Mouse (Mus musculus) heart, adult 2 months (tissue): ENCODE measurements around the gene Twist1. TPM values are rescaled to one million over a fixed set of nuclear protein-coding genes. Genes with fewer than 3 reads are reported as not detected.

Source experiments
- DNase-seq, 2 experiments: peaks; one replicate each; pipeline ENCODE4 v3.0.0; 2021
- H3K27ac ChIP-seq: fragments of 200-600 bp; 2 replicates; pipeline ENCODE4 v1.8.1; 2022
- H3K27me3 ChIP-seq: fragments of 200-500 bp; 2 replicates; pipeline ENCODE4 v1.6.1; 2012; ENCODE audit warnings: mild to moderate bottlenecking, low read length, inconsistent platforms, mixed read lengths; ENCODE audit not compliant: control insufficient read depth, insufficient read depth
- H3K36me3 ChIP-seq: fragments of 200-500 bp; 2 replicates; pipeline ENCODE4 v1.6.1; 2012; ENCODE audit warnings: low read length, inconsistent platforms; ENCODE audit not compliant: control insufficient read depth, insufficient read depth
- H3K4me1 ChIP-seq: fragments of 200-500 bp; 2 replicates; pipeline ENCODE4 v1.6.1; 2011; ENCODE audit warnings: low read length; ENCODE audit not compliant: control insufficient read depth, insufficient read depth
- H3K4me3 ChIP-seq: fragments of 200-600 bp; 2 replicates; pipeline ENCODE4 v1.8.1; 2022
- H3K79me2 ChIP-seq: fragments of 200-500 bp; replicated peaks from 2 replicates; pipeline ENCODE4 v1.6.1; 2012; ENCODE audit warnings: mild to moderate bottlenecking, inconsistent platforms, low read length, moderate library complexity, mixed read lengths; ENCODE audit not compliant: control insufficient read depth, insufficient read depth
- H3K9ac ChIP-seq: fragments of 200-500 bp; 2 replicates; pipeline ENCODE4 v1.6.1; 2012; ENCODE audit warnings: low read depth, mild to moderate bottlenecking, control low read depth, inconsistent platforms, low read length, mixed read lengths
- CTCF ChIP-seq: fragments of 200-600 bp; IDR thresholded peaks from 2 replicates; pipeline ENCODE4 v1.8.1; 2022; ENCODE audit warnings: antibody characterized with exemption, mild to moderate bottlenecking, moderate library complexity
- EP300 ChIP-seq: fragments of 200-500 bp; IDR thresholded peaks from 2 replicates; pipeline ENCODE4 v1.6.1; 2011; ENCODE audit warnings: low read depth, low read length, control low read depth; ENCODE audit not compliant: insufficient read depth
- POLR2A ChIP-seq: fragments of 200-500 bp; IDR thresholded peaks from 2 replicates; pipeline ENCODE4 v1.6.1; 2011; ENCODE audit warnings: mild to moderate bottlenecking, low read depth, low read length, control low read depth; ENCODE audit not compliant: insufficient read depth
- WGBS: fragments of 180-500 bp; shearing (Covaris S2); methylation state at CpG from one replicate; pipeline ENCODE4 v1.1.7; 2018; 5-methylcytosine and 5-hydroxymethylcytosine counted together
- intact Hi-C: fragments of 180-260 bp; cut with DNase I; formaldehyde crosslinking; loops from one replicate; pipeline ENCODE4 v1.15.1; 2025
- polyA plus RNA-seq: library from polyadenylated mRNA; depleted of rRNA; stranded (reverse); fragments of >200 nt; gene quantifications from 2 replicates; pipeline ENCODE4 v1.2.3, GENCODE M21; 2012; rRNA removed
- total RNA-seq, 2 experiments: library from RNA; stranded (reverse); gene quantifications; 2 replicates each; pipeline ENCODE4 v1.2.3; 2021

Twist1 gene
- total and polyA plus RNA-seq, 3 experiments, result 1.5 to 2.7 (median 2.3) TPM

GRCm38 (mm10) chr12:33980159-33980558, 22.7 kb downstream of the Twist1 start:
- H3K36me3 ChIP-seq, result no peaks in the 10 kb centered on the region
- no peaks in the 10 kb centered on the region for H3K4me1 ChIP-seq
- DNase-seq, result no peak
- no peaks in the 10 kb centered on the region for H3K27me3 ChIP-seq
- H3K79me2 ChIP-seq, result no peaks in the 10 kb centered on the region
- WGBS, result 67% methylated on average over 4 of the region's 4 CpGs
- no peak overlapping the region for H3K9ac ChIP-seq
- no peak overlapping the region for H3K4me3 ChIP-seq
- no peak overlapping the region for H3K27ac ChIP-seq
- intact Hi-C loops, result no loop called here
- TF ChIP-seq POLR2A (no peak), CTCF (no peak), EP300 (no peak)

- no peak overlapping the region for H3K4me3 ChIP-seq
- WGBS, result 37% methylated on average over 7 of the region's 7 CpGs
- H3K27ac ChIP-seq, result no peak overlapping the region
- no peaks in the 10 kb centered on the region for H3K4me1 ChIP-seq
- intact Hi-C loops, result no loop called here
- no peak for TF ChIP-seq CTCF
- no peak for TF ChIP-seq EP300
- TF ChIP-seq POLR2A, result no peak
- no peak for DNase-seq
- no peaks in the 10 kb centered on the region for H3K27me3 ChIP-seq
- H3K79me2 ChIP-seq, result no peaks in the 10 kb centered on the region
- H3K36me3 ChIP-seq, result no peaks in the 10 kb centered on the region
- H3K9ac ChIP-seq, result no peak overlapping the region
These were observed 24.0 kb downstream of the Twist1 start for GRCm38 (mm10) chr12:33981433-33981832.

- Histone ChIP-seq H3K27ac (no peak overlapping the region), H3K9ac (no peak overlapping the region), H3K79me2 (no peaks in the 10 kb centered on the region), H3K4me3 (no peak overlapping the region), H3K4me1 (no peaks in the 10 kb centered on the region), H3K27me3 (no peaks in the 10 kb centered on the region), H3K36me3 (no peaks in the 10 kb centered on the region)
- intact Hi-C loops, result no loop called here
- no peak for TF ChIP-seq POLR2A
- no peak for TF ChIP-seq EP300
- DNase-seq, result no peak
- WGBS, result 41% methylated on average over 3 of the region's 3 CpGs
These were observed 35.7 kb downstream of the Twist1 start for GRCm38 (mm10) chr12:33993127-33993526.

Other genes starting within 250 kb of the Twist1 start
- gene Ferd3l, start 29.2 kb upstream of the Twist1 start, total RNA-seq, result not detected
- not detected in 2 replicates for gene Ferd3l, start 29.2 kb upstream of the Twist1 start, polyA plus RNA-seq